Mouse (Mus musculus): ENCODE data around the gene Sstr3.

Sstr3 gene

GRCm38 (mm10) chr15:78530671-78531450 is 13.6 kb downstream of the Sstr3 start, which contains the start of gene C1qtnf6:
Gene C1qtnf6, minus strand, starts transcription at chr15:78531416.
- DNase-seq (ENCODE audit: low read depth, low spot score): no peak

- no peak for DNase-seq (ENCODE audit: low read depth, low spot score)
Observed at GRCm38 (mm10) chr15:78530141-78530540, 14.3 kb downstream of the Sstr3 start.

DNA sequence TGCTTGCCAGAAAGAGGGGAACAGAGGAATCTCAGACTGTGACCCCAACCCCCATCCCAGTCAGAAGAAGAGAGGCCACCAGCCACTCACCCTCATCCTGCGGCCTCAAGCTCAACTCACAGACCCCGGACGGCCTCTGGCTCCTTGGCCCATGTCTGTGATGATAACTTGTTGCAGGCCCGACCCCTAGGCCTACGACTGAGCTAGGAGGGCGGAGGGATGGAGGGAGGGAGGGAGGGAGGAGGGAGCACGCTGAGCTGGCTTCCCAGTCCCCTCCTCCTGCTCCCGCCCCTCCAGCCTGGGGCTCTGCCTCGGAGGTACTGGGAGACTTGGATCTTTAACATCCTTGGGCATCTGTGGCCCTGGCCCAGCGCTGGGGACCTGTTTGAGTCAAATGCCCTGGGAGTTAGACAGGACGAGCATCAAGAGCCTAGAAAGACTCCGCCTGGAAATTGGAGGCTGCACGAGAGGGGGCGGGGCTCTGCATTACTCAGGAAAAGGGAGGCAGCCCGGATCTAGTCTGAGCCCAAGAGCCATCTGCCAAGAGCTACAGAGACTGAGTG is 15.0 kb downstream of the Sstr3 start:
- no peak for DNase-seq (ENCODE audit: low read depth, low spot score)

- no peak for DNase-seq (ENCODE audit: low read depth, low spot score)
Observed at GRCm38 (mm10) chr15:78528726-78529411, 15.6 kb downstream of the Sstr3 start.

DNA sequence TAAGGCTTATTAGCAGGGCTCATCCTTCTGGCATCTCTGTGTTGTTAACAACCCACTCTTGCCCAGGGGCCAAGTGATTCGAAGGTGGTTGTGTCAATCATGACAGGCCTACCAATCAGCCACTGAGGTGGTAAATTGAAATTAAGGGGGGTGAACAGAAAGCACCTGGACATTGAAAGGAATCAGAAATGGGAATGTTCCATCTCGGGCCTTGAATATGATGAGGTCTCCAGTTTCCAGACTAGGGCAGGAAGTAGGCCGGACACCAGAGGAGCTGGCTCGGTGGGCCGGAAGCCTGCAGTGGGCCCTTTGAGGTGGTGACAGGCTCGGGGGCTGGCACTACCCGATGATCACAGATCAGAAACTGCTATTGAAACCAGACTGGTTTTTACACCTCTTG is 16.5 kb downstream of the Sstr3 start:
- no peak for DNase-seq (ENCODE audit: low read depth, low spot score)

DNA sequence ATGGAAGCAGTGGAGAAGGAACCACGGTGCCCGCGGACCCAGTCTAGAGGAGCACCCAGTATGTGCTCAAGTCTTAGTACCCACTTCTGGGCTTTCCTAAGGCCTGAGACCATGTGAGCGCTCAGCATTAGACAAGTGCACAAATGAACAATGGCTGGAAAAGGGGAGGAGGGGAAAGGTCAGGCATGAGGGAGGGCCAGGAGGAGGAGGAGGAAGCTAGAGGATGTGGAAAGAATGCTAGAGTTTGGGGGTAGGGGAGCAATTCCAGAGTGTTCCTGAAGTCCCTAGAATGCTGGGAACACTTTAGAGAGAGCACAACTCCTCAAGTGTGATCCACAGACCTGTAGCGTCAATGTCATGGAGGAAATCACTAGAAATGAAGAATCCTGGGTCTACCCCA is 20.3 kb downstream of the Sstr3 start:
- no peak for DNase-seq (ENCODE audit: low read depth, low spot score)

GRCm38 (mm10) chr15:78521892-78522291 is 22.6 kb downstream of the Sstr3 start:
- DNase-seq (ENCODE audit: low read depth, low spot score): no peak

DNA sequence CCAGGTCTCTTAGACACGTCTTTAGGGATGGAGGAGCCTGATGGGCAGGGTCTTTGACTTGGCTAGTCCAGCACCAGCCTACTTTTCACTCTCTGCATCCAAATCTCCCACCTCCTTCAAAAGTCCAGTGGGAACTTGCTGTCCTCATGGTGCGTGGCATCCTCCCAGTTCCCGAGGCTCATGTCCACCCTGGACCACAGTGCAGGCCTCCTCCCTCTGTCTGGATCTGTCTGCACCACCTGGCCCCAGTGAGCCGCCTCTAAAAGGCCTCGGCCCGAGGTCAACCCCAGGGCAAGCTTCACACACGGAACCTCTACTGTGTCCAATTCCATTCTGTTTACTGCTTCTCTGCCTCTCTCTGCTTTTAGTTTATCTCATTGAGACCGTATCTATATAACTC is 23.2 kb downstream of the Sstr3 start:
- DNase-seq (ENCODE audit: low read depth, low spot score): no peak

GRCm38 (mm10) chr15:78520112-78520715 is 24.3 kb downstream of the Sstr3 start:
- DNase-seq (ENCODE audit: low read depth, low spot score): no peak

DNA sequence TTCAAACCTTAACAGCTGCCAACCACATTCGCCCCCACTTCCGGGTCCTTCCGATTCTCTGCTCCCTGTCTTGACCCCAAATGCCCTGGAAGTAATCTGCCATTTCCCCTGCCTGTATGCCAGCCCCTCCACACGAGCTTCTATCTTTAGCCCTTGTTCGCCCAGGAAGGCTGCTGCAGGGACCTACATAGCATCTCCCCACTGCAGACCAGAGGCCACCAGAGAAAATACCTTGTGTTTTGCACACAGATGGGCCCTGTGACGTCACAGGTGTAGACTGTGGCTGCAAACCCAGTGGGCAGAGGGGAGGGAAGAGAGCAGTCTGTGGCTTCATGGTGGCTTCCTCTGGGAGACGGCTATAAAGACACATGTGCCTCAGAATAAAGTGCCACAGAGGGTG is 26.3 kb downstream of the Sstr3 start:
- no peak for DNase-seq (ENCODE audit: low read depth, low spot score)

- no peak for DNase-seq (ENCODE audit: low read depth, low spot score)
Observed at GRCm38 (mm10) chr15:78515759-78516158, 28.7 kb downstream of the Sstr3 start.

GRCm38 (mm10) chr15:78514393-78515146 is 29.9 kb downstream of the Sstr3 start:
- peak; percentile 56 for DNase-seq (ENCODE audit: low read depth, low spot score)

GRCm38 (mm10) chr15:78513019-78513418 is 31.5 kb downstream of the Sstr3 start:
- DNase-seq (ENCODE audit: low read depth, low spot score): no peak

DNA sequence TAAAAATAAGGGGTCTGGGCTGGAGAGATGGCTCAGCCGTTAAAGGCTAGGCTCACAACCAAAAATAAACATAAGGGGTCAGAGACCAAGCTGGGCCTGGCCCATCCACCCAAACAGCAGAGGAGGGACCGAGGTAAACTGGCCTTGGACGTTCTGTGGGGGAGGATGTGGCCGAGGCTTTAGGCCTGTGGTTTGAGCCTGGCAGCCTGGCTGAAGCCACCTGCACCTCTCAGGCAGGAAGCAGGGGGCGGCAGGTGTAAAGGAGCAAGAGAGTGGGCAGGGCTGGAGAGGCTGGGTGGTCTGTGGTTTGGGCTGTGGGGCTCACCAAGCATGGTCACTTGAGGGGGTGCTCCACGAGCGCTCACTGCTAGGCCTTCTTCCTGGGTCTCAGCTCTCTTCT is 32.5 kb downstream of the Sstr3 start:
- no peak for DNase-seq (ENCODE audit: low read depth, low spot score)

- no peak for DNase-seq (ENCODE audit: low read depth, low spot score)
Observed at GRCm38 (mm10) chr15:78510736-78511135, 33.7 kb downstream of the Sstr3 start.

GRCm38 (mm10) chr15:78510121-78510576 is 34.3 kb downstream of the Sstr3 start:
- no peak for DNase-seq (ENCODE audit: low read depth, low spot score)

- DNase-seq (ENCODE audit: low read depth, low spot score): peak; percentile 85
Observed at GRCm38 (mm10) chr15:78509297-78509899, 35.1 kb downstream of the Sstr3 start.

- DNase-seq (ENCODE audit: low read depth, low spot score): no peak
Observed at GRCm38 (mm10) chr15:78508443-78508842, 36.0 kb downstream of the Sstr3 start.

GRCm38 (mm10) chr15:78505541-78505940 is 38.9 kb downstream of the Sstr3 start:
- DNase-seq (ENCODE audit: low read depth, low spot score): no peak

GRCm38 (mm10) chr15:78504816-78505215 is 39.7 kb downstream of the Sstr3 start:
- no peak for DNase-seq (ENCODE audit: low read depth, low spot score)

- no peak for DNase-seq (ENCODE audit: low read depth, low spot score)
Observed at GRCm38 (mm10) chr15:78504013-78504412, 40.5 kb downstream of the Sstr3 start.

Data from R1 (cell line).